Mouse (Mus musculus) kidney, adult 2 months (tissue): ENCODE measurements around the gene Lgals12. TPM values are rescaled to one million over a fixed set of nuclear protein-coding genes. Genes with fewer than 3 reads are reported as not detected.

Source experiments
- DNase-seq: peaks from one replicate; pipeline ENCODE4 v3.0.0; 2021
- H3K27ac ChIP-seq: fragments of 200-500 bp; 2 replicates; pipeline ENCODE4 v1.5.1; 2012; ENCODE audit warnings: low read depth, low read length, control low read depth, inconsistent platforms; ENCODE audit not compliant: insufficient read depth
- H3K27me3 ChIP-seq: fragments of 200-500 bp; replicated peaks from 2 replicates; pipeline ENCODE4 v1.6.1; 2012; ENCODE audit warnings: mild to moderate bottlenecking, moderate library complexity, low read length, inconsistent platforms; ENCODE audit not compliant: control insufficient read depth, insufficient read depth
- H3K36me3 ChIP-seq: fragments of 200-500 bp; 2 replicates; pipeline ENCODE4 v1.6.1; 2012; ENCODE audit warnings: mild to moderate bottlenecking, moderate library complexity, low read length, inconsistent platforms; ENCODE audit not compliant: control insufficient read depth, insufficient read depth
- H3K4me1 ChIP-seq: fragments of 200-500 bp; 2 replicates; pipeline ENCODE4 v1.6.1; 2011; ENCODE audit warnings: low read length; ENCODE audit not compliant: control insufficient read depth, insufficient read depth
- H3K4me3 ChIP-seq: fragments of 200-500 bp; 2 replicates; pipeline ENCODE4 v1.5.1; 2011; ENCODE audit warnings: mild to moderate bottlenecking, low read depth, low read length, control low read depth; ENCODE audit not compliant: insufficient read depth
- CTCF ChIP-seq: fragments of 200-500 bp; conservative IDR thresholded peaks from 2 replicates; pipeline ENCODE4 v1.5.1; 2011; ENCODE audit warnings: low read depth, mild to moderate bottlenecking, control low read depth, low read length, moderate library complexity, mixed read lengths; ENCODE audit not compliant: insufficient read depth, insufficient read length
- POLR2A ChIP-seq: fragments of 200-500 bp; IDR thresholded peaks from one replicate; pipeline ENCODE4 v1.6.1; 2011; ENCODE audit warnings: low read depth, low read length, control low read depth
- WGBS: fragments of 180-500 bp; shearing (Covaris S2); methylation state at CpG from one replicate; pipeline ENCODE4 v1.1.7; 2018; 5-methylcytosine and 5-hydroxymethylcytosine counted together
- polyA plus RNA-seq: library from polyadenylated mRNA; depleted of rRNA; stranded (reverse); fragments of >200 nt; gene quantifications from 2 replicates; pipeline ENCODE4 v1.2.3, GENCODE M21; 2012

The Lgals12 gene
- polyA plus RNA-seq, 1 experiment = 5.1 TPM

DNA sequence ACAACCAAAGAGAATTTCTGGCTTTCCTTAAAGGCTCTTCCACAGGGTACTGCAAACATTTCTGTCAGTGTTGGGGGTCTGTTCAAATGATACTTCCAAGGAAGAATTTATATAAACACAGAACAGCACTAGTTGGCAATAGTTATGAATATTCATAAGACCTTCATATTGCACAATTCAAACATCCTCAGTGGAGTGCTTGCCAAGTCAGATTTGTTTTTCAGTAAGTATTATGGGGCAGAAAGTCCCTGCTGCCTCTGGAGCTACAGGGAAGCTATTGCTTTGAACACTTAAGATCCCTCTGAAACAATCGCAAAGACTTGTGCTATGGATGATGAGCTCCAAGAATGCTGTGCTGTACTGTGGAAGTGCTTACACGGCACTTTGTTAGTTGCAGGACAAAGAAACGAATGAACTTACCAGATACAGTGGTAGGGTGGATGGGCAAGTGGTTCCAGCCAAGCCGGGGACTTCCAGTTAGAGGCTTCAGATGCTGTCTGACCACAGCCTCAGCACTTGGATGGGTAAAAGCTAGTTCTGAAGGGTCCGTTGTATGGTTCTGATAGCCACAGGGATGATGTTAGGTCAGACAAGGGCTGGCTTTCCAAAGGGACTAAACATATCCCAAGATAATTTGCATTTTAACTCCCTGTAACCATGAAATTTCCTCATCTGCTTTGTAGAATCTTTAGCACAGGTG, 9.4 kb upstream of the Lgals12 start:
- Histone ChIP-seq H3K4me1 (no peaks in the 10 kb centered on the region; the same call in 1 of the 2 replicates), H3K27ac (no peak overlapping the region)

DNA sequence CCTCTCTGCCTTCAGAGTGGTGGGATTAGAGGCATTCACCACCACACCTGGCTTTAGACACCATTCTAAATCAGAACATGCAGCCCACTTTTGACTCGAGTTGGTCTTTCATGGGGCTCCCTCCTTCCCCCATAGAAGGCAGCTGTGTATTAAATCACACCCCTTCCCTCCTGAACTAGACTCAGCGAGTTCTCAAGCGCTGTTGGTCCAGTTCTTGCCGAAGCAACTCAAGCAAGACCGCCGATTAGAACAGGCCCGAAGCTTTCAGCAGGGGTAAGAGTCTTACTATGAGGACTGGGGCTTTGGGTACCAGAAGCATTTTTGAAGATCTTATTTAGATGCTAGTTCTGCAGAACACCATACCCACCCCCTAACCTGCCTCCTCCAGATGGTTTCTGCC, 6.2 kb upstream of the Lgals12 start:
- Histone ChIP-seq H3K27ac (no peak overlapping the region), H3K4me1 (no peaks in the 10 kb centered on the region; the same call in 1 of the 2 replicates), H3K27me3 (no peaks in the 10 kb centered on the region), H3K4me3 (no peak overlapping the region), H3K36me3 (no peaks in the 10 kb centered on the region)
- no peak for TF ChIP-seq POLR2A
- TF ChIP-seq CTCF = no peak
- 72% methylated on average over 7 of the region's 7 CpGs for WGBS
- DNase-seq = no peak

More for the DNA sequence above, 9.4 kb upstream of the Lgals12 start:
- TF ChIP-seq CTCF = no peak
- no peak for TF ChIP-seq POLR2A
- Histone ChIP-seq H3K36me3 (no peaks in the 10 kb centered on the region), H3K4me3 (no peak overlapping the region), H3K27me3 (no peaks in the 10 kb centered on the region)
- no peak for DNase-seq
- WGBS = 57% methylated on average over 5 of the region's 5 CpGs

DNA sequence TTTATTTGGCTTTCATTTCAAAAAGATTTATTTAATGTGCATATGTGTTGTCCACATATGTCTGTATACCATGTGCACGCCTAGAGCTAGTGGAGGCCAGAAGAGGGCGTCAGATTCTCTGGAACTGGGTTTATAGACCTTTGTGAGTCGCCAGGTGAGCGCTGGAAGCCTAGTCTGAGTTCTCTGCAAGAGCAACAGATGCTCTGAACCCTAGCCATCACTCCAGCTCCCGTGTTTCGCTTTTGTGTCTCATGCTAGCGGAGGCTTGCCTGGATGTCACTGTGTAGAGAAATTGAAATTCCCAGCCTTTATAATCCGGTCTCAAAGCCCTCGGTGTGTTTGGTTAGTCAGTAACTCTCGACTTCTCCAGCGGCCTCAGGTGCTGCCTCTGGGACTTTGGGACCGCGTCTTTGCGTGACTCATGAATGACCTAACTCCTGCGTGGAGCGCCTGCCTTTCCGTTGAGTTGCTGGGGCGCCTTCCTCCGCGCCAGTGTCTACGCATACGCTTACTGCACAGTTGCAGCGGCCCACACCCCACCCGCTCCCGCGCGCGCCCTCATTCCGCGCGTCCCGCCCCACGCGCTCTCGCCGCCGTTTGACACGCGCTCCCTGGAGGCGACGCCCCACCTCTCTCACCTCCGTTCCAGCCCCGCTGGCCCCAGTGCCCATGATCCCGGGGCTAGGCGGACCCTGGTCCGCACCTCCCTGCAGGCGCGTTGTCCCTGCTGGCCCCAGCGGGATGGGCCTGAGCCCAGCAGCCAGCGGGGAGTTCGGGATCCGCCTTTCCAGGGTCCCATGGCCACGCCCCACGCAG, 5.2 kb upstream of the Lgals12 start, which contains the start of gene Hrasls5:
TSS of gene Hrasls5 (plus strand) at position 600 of the 816 bp plus-strand sequence.
- DNase-seq = no peak
- Histone ChIP-seq H3K27ac (no peak within 1 kb of the TSS), H3K4me3 (peak within 1 kb of the TSS; percentile 3; the same call in 1 of the 2 replicates), H3K27me3 (no peaks in the 10 kb centered on the region), H3K4me1 (no peaks in the 10 kb centered on the region; the same call in 1 of the 2 replicates), H3K36me3 (no peaks in the 10 kb centered on the region)
- TF ChIP-seq POLR2A (no peak), CTCF (no peak)
- WGBS = 9% methylated on average over 54 of the region's 54 CpGs

DNA sequence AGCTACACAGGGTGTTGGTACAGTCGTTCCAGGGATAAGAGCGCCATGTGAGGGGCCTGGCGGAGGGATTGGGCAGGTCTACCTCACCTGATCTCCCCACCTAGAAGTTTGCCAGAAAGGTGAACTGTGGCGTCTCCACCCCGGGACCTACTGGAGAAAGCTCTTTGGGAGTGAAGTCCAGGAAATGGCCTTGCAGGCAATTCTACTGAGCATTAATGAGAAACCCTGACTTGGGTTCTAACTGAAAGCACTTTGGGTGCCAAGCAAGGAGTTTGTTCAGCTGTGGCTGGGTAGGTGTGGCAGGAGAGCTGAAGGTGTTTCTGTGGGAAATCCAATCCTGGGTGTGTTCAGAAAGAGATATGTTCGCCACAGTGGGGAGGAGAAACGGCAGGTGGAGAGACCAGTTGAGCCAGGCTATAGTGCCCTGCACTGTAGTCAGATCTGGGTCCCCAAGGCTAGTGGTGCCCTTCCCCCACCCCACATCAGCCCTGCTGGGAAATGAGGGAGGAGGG, 753 bp upstream of the Lgals12 start:
- H3K27ac ChIP-seq = no peak overlapping the region
- TF ChIP-seq POLR2A (no peak), CTCF (no peak)
- 60% methylated on average over 7 of the region's 7 CpGs for WGBS
- DNase-seq = no peak
- no peaks in the 10 kb centered on the region for H3K36me3 ChIP-seq
- H3K4me1 ChIP-seq = peaks cover 3% of the 10 kb centered on the region; the same call in 1 of the 2 replicates
- H3K4me3 ChIP-seq = no peak overlapping the region
- no peaks in the 10 kb centered on the region for H3K27me3 ChIP-seq

DNA sequence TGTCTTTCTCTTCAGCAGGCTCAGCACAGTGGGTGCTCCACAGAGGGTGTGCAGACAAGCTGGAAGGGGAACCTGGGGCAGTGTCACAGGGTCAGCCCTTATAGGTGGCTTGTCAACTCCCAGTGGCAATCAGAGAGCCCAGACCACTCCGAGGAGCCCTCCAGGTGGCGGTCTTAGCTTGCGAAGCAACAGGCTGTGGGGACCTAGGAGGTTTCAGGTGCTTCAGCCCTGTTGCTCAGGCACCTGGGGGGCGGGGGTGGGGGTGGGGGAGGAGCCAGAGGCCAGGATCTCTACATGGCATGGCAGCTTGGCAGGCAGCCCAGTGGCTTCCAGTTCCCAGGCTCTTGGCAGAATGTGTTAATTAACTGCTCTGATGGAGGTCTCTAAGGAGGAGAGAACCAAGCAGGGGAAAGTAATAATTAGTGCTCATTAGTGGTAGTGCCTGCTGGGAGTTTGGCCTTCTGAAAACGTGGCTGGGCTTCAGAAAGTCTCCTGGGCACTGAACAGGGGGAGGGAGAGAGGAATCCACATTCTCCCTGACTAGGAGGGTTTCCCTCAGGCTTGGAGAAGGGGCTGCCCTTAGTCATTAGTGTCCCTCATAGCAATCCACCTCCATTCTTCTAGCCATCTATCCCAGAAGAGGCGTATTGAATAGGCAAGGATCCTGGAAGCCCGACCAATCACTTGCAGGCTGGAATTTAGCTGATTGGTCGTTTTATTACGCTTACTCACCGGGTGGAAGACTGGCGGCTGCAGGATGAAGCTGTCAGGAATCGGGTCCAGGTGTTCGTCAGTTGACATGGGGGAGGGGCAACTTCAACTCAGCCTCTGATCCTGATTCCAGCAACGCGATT, 836 bp downstream of the Lgals12 start:
- WGBS = 7% methylated on average over 15 of the region's 15 CpGs
- TF ChIP-seq POLR2A (no peak), CTCF (no peak; the same call in 1 of the 2 replicates)
- Histone ChIP-seq H3K27me3 (no peaks in the 10 kb centered on the region), H3K4me1 (peaks cover 3% of the 10 kb centered on the region; the same call in 1 of the 2 replicates), H3K4me3 (no peak overlapping the region), H3K36me3 (no peaks in the 10 kb centered on the region), H3K27ac (no peak overlapping the region)
- DNase-seq = peak; percentile 89

DNA sequence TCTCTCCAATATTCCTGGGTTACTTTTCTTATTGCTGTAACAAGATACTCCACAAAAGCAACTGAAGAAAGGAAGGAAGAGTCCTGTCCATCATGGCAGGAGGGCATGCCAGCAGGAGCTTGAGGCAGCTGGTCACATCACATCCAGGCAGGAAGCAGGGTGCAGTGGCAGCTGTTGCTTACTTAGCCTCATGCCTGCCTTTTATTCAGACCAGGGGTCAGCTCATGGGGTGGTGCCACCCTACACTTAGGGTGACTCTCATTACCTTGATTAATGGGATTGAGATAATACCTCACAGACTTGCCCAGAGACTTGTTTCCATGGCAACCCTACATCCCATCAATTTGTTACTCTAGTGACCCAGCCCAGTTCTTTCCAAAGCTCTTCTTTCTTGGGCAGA, 2.0 kb downstream of the Lgals12 start:
- no peak for DNase-seq
- Histone ChIP-seq H3K4me3 (no peak overlapping the region), H3K27me3 (no peaks in the 10 kb centered on the region), H3K36me3 (no peaks in the 10 kb centered on the region), H3K27ac (no peak overlapping the region), H3K4me1 (peaks cover 3% of the 10 kb centered on the region; the same call in 1 of the 2 replicates)
- TF ChIP-seq CTCF (no peak), POLR2A (no peak)

DNA sequence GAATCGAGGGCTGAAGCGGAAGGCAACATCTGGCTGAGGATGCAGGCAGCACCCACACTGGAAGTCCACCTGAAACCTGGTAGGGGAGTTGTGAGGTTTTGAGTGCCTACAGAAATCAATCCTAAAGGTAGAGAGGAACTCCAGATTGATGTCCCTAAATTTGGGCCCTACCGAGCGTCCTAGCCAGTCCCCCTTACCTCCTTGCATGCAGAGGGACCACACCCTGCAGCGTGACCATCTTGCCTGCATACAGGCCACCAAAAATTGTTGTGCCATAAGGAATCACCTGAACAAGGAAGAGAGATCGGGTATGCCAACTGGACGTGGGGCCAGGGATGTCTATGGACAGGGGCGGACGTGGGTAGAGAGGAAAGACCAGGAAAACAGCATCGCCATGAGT, 2.9 kb downstream of the Lgals12 start:
- no peak overlapping the region for H3K27ac ChIP-seq
- DNase-seq = no peak
- TF ChIP-seq POLR2A = no peak
- no peak for TF ChIP-seq CTCF
- WGBS = 96% methylated on average over 10 of the region's 10 CpGs
- no peaks in the 10 kb centered on the region for H3K36me3 ChIP-seq
- H3K4me1 ChIP-seq = peaks cover 3% of the 10 kb centered on the region; the same call in 1 of the 2 replicates
- no peak overlapping the region for H3K4me3 ChIP-seq
- H3K27me3 ChIP-seq = no peaks in the 10 kb centered on the region
